Mouse (Mus musculus) liver, embryonic 14 days (tissue): ENCODE data around the gene Gm7138. TPM values are rescaled to one million over a fixed set of nuclear protein-coding genes. Genes with fewer than 3 reads are reported as not detected.

Source experiments
- polyA plus RNA-seq: library from polyadenylated mRNA; depleted of rRNA; stranded (reverse); fragments of >200 nt; gene quantifications from 2 replicates; pipeline ENCODE4 v1.2.3, GENCODE M21; 2012; rRNA removed

Gene Gm7138
- polyA plus RNA-seq = not detected in 2 replicates

DNA sequence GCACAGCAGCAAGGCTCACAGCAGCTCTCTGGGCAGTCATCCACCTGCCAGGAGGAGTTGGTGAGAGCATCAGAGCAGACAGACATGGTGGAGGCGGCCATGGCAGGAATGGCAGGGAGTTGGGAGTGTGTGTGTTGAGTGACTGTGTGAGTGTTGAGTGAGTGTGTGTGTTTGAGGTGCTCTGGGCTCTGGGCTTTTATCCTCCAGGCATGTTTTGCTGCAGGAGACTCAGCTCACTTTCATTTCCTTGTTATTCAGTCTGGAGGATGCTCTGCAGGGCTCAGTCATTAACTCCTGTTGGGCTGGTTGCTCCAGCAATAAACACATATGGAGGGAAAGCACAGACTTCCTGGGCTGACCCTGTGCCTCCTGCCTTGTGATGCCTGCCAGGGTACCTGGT, at the start of gene Gm7138:
Gene Gm7138 (minus strand): TSS at position 101 of the 400 bp plus-strand sequence.

DNA sequence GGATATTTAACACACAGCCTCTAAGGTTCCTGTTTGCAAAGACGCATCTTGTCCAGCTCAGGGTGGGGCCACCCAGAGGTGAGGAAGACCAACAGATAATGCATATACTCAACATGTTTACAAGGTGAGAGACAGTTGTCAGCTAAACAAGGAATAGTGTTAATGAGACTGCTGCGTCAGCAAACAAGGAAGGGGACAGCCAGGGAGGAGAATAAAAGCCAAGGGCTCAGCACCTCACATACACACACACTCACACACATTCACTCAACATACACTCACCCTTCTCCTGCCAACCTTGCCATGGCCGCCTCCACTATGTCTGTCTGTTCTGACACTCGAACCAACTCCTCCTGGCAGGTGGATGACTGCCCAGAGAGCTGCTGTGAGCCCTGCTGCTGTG, 37.6 kb upstream of the Gm7138 start, which contains the start of gene Gm2696:
Gene Gm2696 (plus strand): TSS at position 301 of the 400 bp plus-strand sequence.

DNA sequence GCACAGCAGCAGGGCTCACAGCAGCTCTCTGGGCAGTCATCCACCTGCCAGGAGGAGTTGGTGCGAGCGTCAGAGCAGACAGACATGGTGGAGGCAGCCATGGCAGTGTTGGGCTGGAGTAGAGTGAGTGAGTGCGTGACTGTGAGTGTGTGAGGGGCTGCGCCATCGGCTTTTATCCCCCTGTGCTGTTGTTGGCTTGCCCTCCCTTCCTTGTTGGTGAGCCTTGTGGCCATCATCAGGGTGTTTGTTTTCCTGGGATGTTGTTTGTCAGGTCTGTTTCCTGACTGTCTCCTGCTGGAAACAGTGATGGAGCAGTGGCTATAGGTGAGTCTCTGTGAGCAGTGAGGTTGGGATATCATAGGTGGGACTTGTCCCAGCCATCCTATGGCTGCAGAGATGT, 35.0 kb upstream of the Gm7138 start, which contains the start of gene Gm9507:
Gene Gm9507 (minus strand): TSS at position 101 of the 400 bp plus-strand sequence.

GRCm38 (mm10) chr10:77798921-77799508, 22.3 kb upstream of the Gm7138 start, which contains the start of gene Gm19668:
TSS of gene Gm19668 (minus strand) at chr10:77799133.

DNA sequence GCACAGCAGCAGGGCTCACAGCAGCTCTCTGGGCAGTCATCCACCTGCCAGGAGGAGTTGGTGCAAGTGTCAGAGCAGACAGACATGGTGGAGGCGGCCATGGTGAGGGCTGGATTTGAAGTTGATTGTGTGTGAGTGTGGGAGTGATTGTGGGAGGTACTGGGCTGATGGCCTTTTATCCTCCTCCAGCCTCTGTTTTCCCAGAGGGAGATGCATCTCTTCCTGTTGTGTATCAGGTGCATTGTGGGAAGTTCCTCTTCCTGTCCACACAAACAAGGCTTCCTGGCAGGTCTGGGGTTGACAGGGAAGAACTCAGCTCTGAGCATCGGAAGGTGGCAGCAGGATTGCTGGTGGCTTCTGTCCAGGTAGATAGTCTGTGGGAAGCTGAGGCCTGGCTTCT, 18.2 kb upstream of the Gm7138 start, which contains the start of gene Gm9639:
Gene Gm9639 (minus strand): TSS at position 101 of the 400 bp plus-strand sequence.

DNA sequence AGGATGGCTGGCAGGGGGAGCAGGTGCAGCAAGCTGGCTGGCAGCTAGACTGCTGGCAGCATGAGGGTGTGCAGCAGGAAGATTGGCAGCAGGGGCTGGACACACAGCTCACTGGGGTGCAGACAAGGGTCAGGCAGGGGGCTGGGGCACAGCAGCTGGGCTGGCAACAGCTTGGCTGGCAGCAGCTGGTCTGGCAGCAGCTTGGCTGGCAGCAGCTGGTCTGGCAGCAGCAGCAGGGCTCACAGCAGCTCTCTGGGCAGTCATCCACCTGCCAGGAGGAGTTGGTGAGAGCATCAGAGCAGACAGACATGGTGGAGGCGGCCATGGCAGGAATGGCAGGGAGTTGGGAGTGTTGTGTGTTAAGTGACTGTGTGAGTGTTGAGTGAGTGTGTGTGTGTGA, 11.1 kb upstream of the Gm7138 start, which contains the start of gene Gm7137:
Gene Gm7137 (minus strand): TSS at position 325 of the 400 bp plus-strand sequence.

GRCm38 (mm10) chr10:77782442-77782841, 5.7 kb upstream of the Gm7138 start, which contains the start of gene Gm3250:
TSS of gene Gm3250 (minus strand) at chr10:77782542.

DNA sequence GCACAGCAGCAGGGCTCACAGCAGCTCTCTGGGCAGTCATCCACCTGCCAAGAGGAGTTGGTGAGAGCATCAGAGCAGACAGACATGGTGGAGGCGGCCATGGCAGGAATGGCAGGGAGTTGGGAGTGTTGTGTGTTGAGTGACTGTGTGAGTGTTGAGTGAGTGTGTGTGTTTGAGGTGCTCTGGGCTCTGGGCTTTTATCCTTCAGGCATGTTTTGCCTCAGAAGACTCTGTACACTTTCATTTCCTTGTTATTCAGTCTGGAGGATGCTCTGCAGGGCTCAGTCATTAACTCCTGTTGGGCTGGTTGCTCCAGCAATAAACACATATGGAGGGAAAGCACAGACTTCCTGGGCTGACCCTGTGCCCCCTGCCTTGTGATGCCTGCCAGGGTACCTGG, 5.5 kb downstream of the Gm7138 start, which contains the start of gene Gm3238:
Gene Gm3238 (minus strand): TSS at position 101 of the 400 bp plus-strand sequence.

DNA sequence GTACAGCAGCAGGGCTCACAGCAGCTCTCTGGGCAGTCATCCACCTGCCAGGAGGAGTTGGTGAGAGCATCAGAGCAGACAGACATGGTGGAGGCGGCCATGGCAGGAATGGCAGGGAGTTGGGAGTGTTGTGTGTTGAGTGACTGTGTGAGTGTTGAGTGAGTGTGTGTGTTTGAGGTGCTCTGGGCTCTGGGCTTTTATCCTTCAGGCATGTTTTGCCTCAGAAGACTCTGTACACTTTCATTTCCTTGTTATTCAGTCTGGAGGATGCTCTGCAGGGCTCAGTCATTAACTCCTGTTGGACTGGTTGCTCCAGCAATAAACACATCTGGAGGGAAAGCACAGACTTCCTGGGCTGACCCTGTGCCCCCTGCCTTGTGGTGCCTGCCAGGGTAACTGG, 17.2 kb downstream of the Gm7138 start, which contains the start of gene Gm3233:
Gene Gm3233 (minus strand): TSS at position 101 of the 400 bp plus-strand sequence.

DNA sequence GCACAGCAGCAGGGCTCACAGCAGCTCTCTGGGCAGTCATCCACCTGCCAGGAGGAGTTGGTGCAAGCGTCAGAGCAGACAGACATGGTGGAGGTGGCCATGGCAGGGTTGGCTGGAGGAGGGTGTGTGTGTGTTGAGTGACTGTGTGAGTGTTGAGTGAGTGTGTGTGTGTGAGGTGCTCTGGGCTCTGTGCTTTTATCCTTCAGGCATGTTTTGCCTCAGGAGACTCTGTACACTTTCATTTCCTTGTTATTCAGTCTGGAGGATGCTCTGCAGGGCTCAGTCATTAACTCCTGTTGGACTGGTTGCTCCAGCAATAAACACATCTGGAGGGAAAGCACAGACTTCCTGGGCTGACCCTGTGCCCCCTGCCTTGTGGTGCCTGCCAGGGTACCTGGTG, 25.5 kb downstream of the Gm7138 start, which contains the start of gene Gm9736:
Gene Gm9736 (minus strand): TSS at position 101 of the 400 bp plus-strand sequence.

GRCm38 (mm10) chr10:77741924-77742688, 34.6 kb downstream of the Gm7138 start, which contains the start of gene Gm18596:
TSS of gene Gm18596 (minus strand) at chr10:77742638.

Other genes starting within 250 kb of the Gm7138 start
- gene Itgb2, start 246.7 kb downstream of the Gm7138 start, polyA plus RNA-seq = 7.4 and 9.6 TPM in 2 replicates
- gene Pttg1ip, start 195.2 kb downstream of the Gm7138 start, polyA plus RNA-seq = 38.1 and 43.6 TPM in 2 replicates
- 99.8 and 106 TPM in 2 replicates for gene Sumo3, start 170.8 kb downstream of the Gm7138 start, polyA plus RNA-seq
- gene Gm49325, start 170.7 kb downstream of the Gm7138 start, polyA plus RNA-seq = 0.09 and 0.12 TPM in 2 replicates
- 19.0 and 20.8 TPM in 2 replicates for gene Ube2g2, start 154.7 kb downstream of the Gm7138 start, polyA plus RNA-seq
- 0.03 and 0.10 TPM in 2 replicates for gene Tspear, start 90.4 kb downstream of the Gm7138 start, polyA plus RNA-seq
- gene Gm19402, start 86.2 kb downstream of the Gm7138 start, polyA plus RNA-seq = not detected in 2 replicates
- gene Gm9508, start 79.7 kb downstream of the Gm7138 start, polyA plus RNA-seq = not detected in 2 replicates
- not detected in 2 replicates for gene Gm10272, start 70.3 kb downstream of the Gm7138 start, polyA plus RNA-seq
- not detected in 2 replicates for gene Gm10024, start 65.5 kb downstream of the Gm7138 start, polyA plus RNA-seq
- not detected in 2 replicates for gene Gm10142, start 61.1 kb downstream of the Gm7138 start, polyA plus RNA-seq
- not detected in 2 replicates for gene Krtap12-1, start 56.3 kb downstream of the Gm7138 start, polyA plus RNA-seq
- gene Gm10100, start 50.5 kb downstream of the Gm7138 start, polyA plus RNA-seq = not detected in 2 replicates
- gene Gm18596, start 34.3 kb downstream of the Gm7138 start, polyA plus RNA-seq = not detected in 2 replicates
- gene Gm9736, start 25.6 kb downstream of the Gm7138 start, polyA plus RNA-seq = not detected in 2 replicates
- gene Gm3233, start 17.3 kb downstream of the Gm7138 start, polyA plus RNA-seq = not detected in 2 replicates
- not detected in 2 replicates for gene Gm3238, start 5.6 kb downstream of the Gm7138 start, polyA plus RNA-seq
- not detected in 2 replicates for gene Gm3250, start 5.6 kb upstream of the Gm7138 start, polyA plus RNA-seq
- not detected in 2 replicates for gene Gm7137, start 11.3 kb upstream of the Gm7138 start, polyA plus RNA-seq
- not detected in 2 replicates for gene Gm9639, start 18.1 kb upstream of the Gm7138 start, polyA plus RNA-seq
- gene Gm19668, start 22.2 kb upstream of the Gm7138 start, polyA plus RNA-seq = not detected in 2 replicates
- gene Gm9507, start 34.9 kb upstream of the Gm7138 start, polyA plus RNA-seq = not detected in 2 replicates
- gene Gm2696, start 37.7 kb upstream of the Gm7138 start, polyA plus RNA-seq = not detected in 2 replicates
- not detected in 2 replicates for gene Krtap10-4, start 50.2 kb upstream of the Gm7138 start, polyA plus RNA-seq
- gene Krtap10-10, start 59.0 kb upstream of the Gm7138 start, polyA plus RNA-seq = not detected in 2 replicates
- not detected in 2 replicates for gene Gm36176, start 69.9 kb upstream of the Gm7138 start, polyA plus RNA-seq
- not detected in 2 replicates for gene Gm10318, start 75.9 kb upstream of the Gm7138 start, polyA plus RNA-seq
- not detected in 2 replicates for gene Gm3285, start 85.0 kb upstream of the Gm7138 start, polyA plus RNA-seq
- 5.5 and 6.6 TPM in 2 replicates for gene Lrrc3, start 125.6 kb upstream of the Gm7138 start, polyA plus RNA-seq
- gene Trpm2, start 193.6 kb upstream of the Gm7138 start, polyA plus RNA-seq = 0.93 and 1.5 TPM in 2 replicates
- 4.4 and 4.9 TPM in 2 replicates for gene 1810043G02Rik, start 201.6 kb upstream of the Gm7138 start, polyA plus RNA-seq
- gene Pfkl, start 233.1 kb upstream of the Gm7138 start, polyA plus RNA-seq = 43.9 and 47.1 TPM in 2 replicates